Mouse (Mus musculus) embryonic fibroblast, embryonic 13.5 days (primary cell): ENCODE results near the gene Igflr1.
A peak's percentile ranks its signal among the peaks of the same experiment; 100 is the strongest.

Source experiments
- CTCF ChIP-seq: IDR thresholded peaks from 2 replicates; pipeline ENCODE4 v1.5.1; 2011; ENCODE audit warnings: mild to moderate bottlenecking, control low read depth, low read length, moderate library complexity, borderline replicate concordance; ENCODE audit not compliant: insufficient read depth
- POLR2A ChIP-seq: IDR thresholded peaks from 2 replicates; pipeline ENCODE4 v1.6.1; 2011; ENCODE audit warnings: low read depth, mild to moderate bottlenecking, control low read depth, low read length, moderate library complexity

GRCm38 (mm10) chr7:30552102-30553020, 12.9 kb upstream of the Igflr1 start, which contains the start of the genes Hspb6 and Proser3:
- TF ChIP-seq POLR2A (peak; percentile 96), CTCF (no peak)
